Comparison of ENCODE assay signal across 14 mouse cellular contexts in genomic region chr15:85724271-85725165, GRCm38 (mm10). TPM values are rescaled to one million over a fixed set of nuclear protein-coding genes. Genes with fewer than 3 reads are reported as not detected.
A peak's percentile ranks its signal among the peaks of the same experiment; 100 is the strongest.
DNase-seq lines count a peak whose midpoint lies in the region; ATAC-seq lines count a peak whose summit lies in the region.
"Had no signal": no experiment of that assay in that cellular context is flagged by ENCODE, and none has a peak within 500 bp of the region (broad histone marks: within the 10 kb centered on the region; RNA-seq: fewer than 3 reads in every experiment).

No protein-coding gene starts in this region.

- 40% methylated on average over 11 of the region's 11 CpGs for WGBS in kidney, embryonic 14.5 days
- WGBS in heart, embryonic 14.5 days, result 17% methylated on average over 11 of the region's 11 CpGs
- WGBS in midbrain, embryonic 16.5 days, result 48% methylated on average over 11 of the region's 11 CpGs

- H3K4me1 ChIP-seq in kidney, embryonic 14.5 days (ENCODE audit: control insufficient read depth, insufficient read depth, low read length), result no peaks in the 10 kb centered on the region
- peaks cover 26 to 29% of the 10 kb centered on the region in 2 experiments for H3K4me1 ChIP-seq in heart, embryonic 14.5 days (ENCODE audit: control insufficient read depth in 2 of 2, insufficient read depth in 2 of 2, low read length in 2 of 2)
- H3K4me1 ChIP-seq in midbrain, embryonic 16.5 days (ENCODE audit: control insufficient read depth, insufficient read depth, low read length), result no peaks in the 10 kb centered on the region

- H3K27ac ChIP-seq in kidney, embryonic 14.5 days (ENCODE audit: low read depth, low read length), result no peak overlapping the region
- peak overlapping the region; percentile 84 to 94 for H3K27ac ChIP-seq in heart, embryonic 14.5 days (replicated peaks in 1 of 2; ENCODE audit: control insufficient read depth in 1 of 2, insufficient read depth in 1 of 2, low read depth in 2 of 2, low read length in 2 of 2)
- H3K27ac ChIP-seq in midbrain, embryonic 16.5 days (ENCODE audit: low read length), result no peak overlapping the region
- H3K27ac ChIP-seq: liver, embryonic 13.5 days had no signal

- no peaks in the 10 kb centered on the region for H3K36me3 ChIP-seq in kidney, embryonic 14.5 days (ENCODE audit: control insufficient read depth, insufficient read depth, low read length)
- H3K36me3 ChIP-seq in heart, embryonic 14.5 days (ENCODE audit: control insufficient read depth, insufficient read depth, low read length), result no peaks in the 10 kb centered on the region
- H3K36me3 ChIP-seq in midbrain, embryonic 16.5 days (ENCODE audit: control insufficient read depth, insufficient read depth, low read length), result no peaks in the 10 kb centered on the region
- H3K36me3 ChIP-seq: liver, embryonic 13.5 days had no signal

- ATAC-seq in kidney, embryonic 14.5 days (ENCODE audit: low FRiP score, low TSS enrichment), result no peak; the same call in 1 of the 2 replicates
- ATAC-seq in heart, embryonic 14.5 days (ENCODE audit: insufficient number of reproducible peaks, insufficient read depth, low FRiP score, low read depth), result peak; percentile 86
- no peak for ATAC-seq in midbrain, embryonic 16.5 days

- H3K9ac ChIP-seq in kidney, embryonic 14.5 days (ENCODE audit: low read depth, low read length), result no peak overlapping the region
- H3K9ac ChIP-seq in heart, embryonic 14.5 days (ENCODE audit: low read length), result peak overlapping the region; percentile 59
- H3K9ac ChIP-seq in midbrain, embryonic 16.5 days (ENCODE audit: low read depth, low read length), result no peak overlapping the region
- H3K9ac ChIP-seq: liver, embryonic 13.5 days had no signal

- no peak overlapping the region for H3K4me3 ChIP-seq in kidney, embryonic 14.5 days (ENCODE audit: low read length)
- H3K4me3 ChIP-seq in heart, embryonic 14.5 days (ENCODE audit: control insufficient read depth in 1 of 2, insufficient read depth in 1 of 2, low read depth in 1 of 2, low read length in 2 of 2), result no peak overlapping the region
- H3K4me3 ChIP-seq in midbrain, embryonic 16.5 days (ENCODE audit: low read depth, low read length), result no peak overlapping the region
- H3K4me3 ChIP-seq: erythroblast, embryonic 14.5 days; liver, embryonic 13.5 days had no signal

- no peaks in the 10 kb centered on the region for H3K9me3 ChIP-seq in kidney, embryonic 14.5 days (ENCODE audit: control insufficient read depth, low read length)
- H3K9me3 ChIP-seq in heart, embryonic 14.5 days (ENCODE audit: control insufficient read depth, low read length), result 0 out of 2 replicates have a peak, but pooled peaks cover 3% of the 10 kb centered on the region
- no peaks in the 10 kb centered on the region for H3K9me3 ChIP-seq in midbrain, embryonic 16.5 days (replicated peaks; ENCODE audit: control insufficient read depth, low read length, poor library complexity, severe bottlenecking)
- H3K9me3 ChIP-seq: liver, embryonic 13.5 days had no signal

- peak; percentile 81 for DNase-seq in kidney, adult 11 months
- DNase-seq in adrenal gland, postnatal 36 days, result peak; percentile 82 to 84
- DNase-seq in kidney, postnatal 14 days, result peak; percentile 65
- DNase-seq in retina, postnatal 1 day, result no peak
- no peak for DNase-seq in left cerebral cortex, adult 8-10 months (ENCODE audit: low spot score in 2 of 2)
- DNase-seq: cerebellum, adult 9-11 months; liver, embryonic 13.5 days; right cerebral cortex, postnatal 4 days; thymus, adult 18-20 months had no signal

- H3K27me3 ChIP-seq in kidney, embryonic 14.5 days (ENCODE audit: control insufficient read depth, insufficient read depth, low read length), result peaks cover 3% of the 10 kb centered on the region; the same call in 1 of the 2 replicates
- H3K27me3 ChIP-seq in heart, embryonic 14.5 days (ENCODE audit: control insufficient read depth, insufficient read depth, low read length), result no peaks in the 10 kb centered on the region
- peaks cover 2% of the 10 kb centered on the region; the same call in 1 of the 2 replicates for H3K27me3 ChIP-seq in midbrain, embryonic 16.5 days (ENCODE audit: control insufficient read depth, insufficient read depth, low read depth, low read length)
- H3K27me3 ChIP-seq: liver, embryonic 13.5 days had no signal

- no peak overlapping the region for H3K4me2 ChIP-seq in kidney, embryonic 14.5 days (replicated peaks; ENCODE audit: low read depth, low read length)
- H3K4me2 ChIP-seq in heart, embryonic 14.5 days (ENCODE audit: low read length), result no peak overlapping the region
- H3K4me2 ChIP-seq in midbrain, embryonic 16.5 days (ENCODE audit: low read length), result no peak overlapping the region
- H3K4me2 ChIP-seq: liver, embryonic 13.5 days had no signal

RNA-seq across cellular contexts. Expression of gene Ppara, which starts 10.3 kb away (rescaled TPM):
- 1.7 and 2.3 TPM in 2 replicates for polyA plus RNA-seq in kidney, embryonic 14.5 days (2014; fragmentation: Nextera tagmentation; extraction: Ambion mirVana)
- total RNA-seq in adrenal gland, postnatal 36 days (2021), result 10 to 100 TPM; 23.9 to 38.5 TPM
- 8.8 and 10.6 TPM in 2 replicates for polyA plus RNA-seq in heart, embryonic 14.5 days (2014; fragmentation: Nextera tagmentation; extraction: Ambion mirVana)
- 1 to 10 TPM; 2.8 to 3.6 (median 3.3) TPM for total RNA-seq in left cerebral cortex, adult 8-10 months (2022)
- polyA plus RNA-seq in midbrain, embryonic 16.5 days (2015; fragmentation: Nextera tagmentation; extraction: Ambion mirVana), result 1.5 and 1.9 TPM in 2 replicates
- total RNA-seq: hematopoietic stem cell, adult 5-6 weeks had no signal
- polyA plus RNA-seq: erythroblast, embryonic 14.5 days had no signal

Comparison
In these comparisons a context has a peak if more than half of its experiments do, and no peak if none do; other contexts are left out.
1. DNase-seq: peak in kidney, adult 11 months (single experiment), adrenal gland, postnatal 36 days (2 of 2) and kidney, postnatal 14 days (single experiment); none in retina, postnatal 1 day (single experiment) and left cerebral cortex, adult 8-10 months (0 of 2).
2. H3K27ac ChIP-seq: peak in heart, embryonic 14.5 days (2 of 2); none in kidney, embryonic 14.5 days (single experiment) and midbrain, embryonic 16.5 days (single experiment).